Mouse (Mus musculus): ENCODE measurements around the gene Gm21954.

Gm21954 gene

DNA sequence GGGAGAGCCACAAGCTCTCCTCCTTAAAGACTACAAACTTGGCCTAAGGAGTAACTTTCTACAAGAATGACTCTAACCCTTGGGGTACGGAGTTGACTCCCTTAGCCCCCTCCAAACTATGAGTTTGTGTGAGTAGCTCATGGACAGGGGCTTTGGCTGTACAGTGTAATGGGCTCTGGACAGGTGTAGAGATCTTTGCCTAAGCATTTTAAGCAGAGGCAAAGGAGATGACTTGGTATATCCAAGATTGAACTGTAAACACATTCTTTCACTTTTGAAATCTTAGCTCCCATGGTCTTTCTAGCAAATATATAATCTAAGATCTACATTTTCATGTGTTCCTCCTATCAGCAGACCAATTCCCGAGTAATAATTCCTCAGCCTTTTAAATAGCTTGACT is at the start of gene Gm21954:
Gm21954 (minus strand) TSS at position 101 of the 400 bp plus-strand sequence.
- no peak for DNase-seq

DNA sequence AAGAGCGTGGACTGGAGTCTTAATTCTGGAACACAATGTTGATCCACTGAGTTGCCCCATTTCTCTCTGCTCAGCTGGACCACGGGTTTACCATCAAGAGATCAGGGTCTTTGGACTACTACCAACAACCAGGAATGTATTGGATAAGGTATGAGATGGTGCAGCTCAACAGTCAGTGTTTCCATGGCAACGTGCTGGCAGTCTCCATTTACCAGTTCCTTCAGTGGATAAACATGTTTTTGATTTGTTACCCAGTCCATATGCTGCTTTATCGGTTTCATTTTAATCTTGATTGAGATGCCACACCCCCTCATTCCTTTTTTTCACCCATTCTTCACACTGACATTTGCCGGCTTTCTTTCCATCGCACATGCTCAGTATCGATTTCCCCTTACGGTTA is 49.8 kb upstream of the Gm21954 start:
- no peak for DNase-seq

DNA sequence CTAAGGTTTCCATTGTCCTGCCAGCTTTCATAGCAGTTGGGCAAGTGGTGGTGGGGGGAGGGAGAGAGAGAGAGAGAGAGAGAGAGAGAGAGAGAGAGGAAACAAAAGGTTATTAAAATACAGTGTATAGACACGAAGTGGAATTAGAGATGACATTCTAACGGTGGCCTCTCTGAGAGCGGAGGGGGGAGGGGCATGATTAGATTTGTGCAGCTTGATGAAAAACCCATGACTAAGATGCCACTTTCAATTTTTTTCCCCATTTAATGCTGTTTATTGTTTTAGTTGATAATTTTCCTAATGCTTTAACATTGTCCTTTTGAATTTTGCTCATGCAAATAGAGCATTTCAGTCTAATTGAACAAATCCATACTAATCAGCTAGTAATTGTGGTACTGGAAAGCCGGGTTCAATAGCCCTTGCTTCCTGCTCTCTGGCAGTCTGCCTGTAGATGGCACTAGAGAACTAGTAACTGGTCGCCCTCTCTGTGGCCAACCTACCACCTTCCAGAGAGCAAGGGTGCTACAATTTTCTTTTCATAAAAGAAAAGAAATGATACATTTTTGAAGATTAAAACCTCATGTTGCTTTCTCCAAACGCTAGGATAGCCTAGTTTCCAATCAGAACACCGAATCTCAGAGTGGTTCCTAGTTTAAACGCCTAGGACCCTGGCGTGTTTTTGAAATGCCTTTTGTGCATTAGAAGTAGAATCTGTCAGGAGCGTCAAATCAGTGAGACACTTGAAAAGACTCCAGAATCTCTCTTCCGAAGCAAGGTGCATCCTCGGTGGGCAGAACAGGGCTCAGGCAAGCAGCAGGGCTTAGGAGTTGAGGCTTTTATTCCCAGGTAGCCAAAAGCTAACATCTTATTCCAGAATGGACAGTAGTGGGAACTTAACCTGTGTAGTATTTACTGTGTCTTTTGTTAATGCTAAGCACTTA is 48.5 kb upstream of the Gm21954 start:
- peak; percentile 77 for DNase-seq

DNA sequence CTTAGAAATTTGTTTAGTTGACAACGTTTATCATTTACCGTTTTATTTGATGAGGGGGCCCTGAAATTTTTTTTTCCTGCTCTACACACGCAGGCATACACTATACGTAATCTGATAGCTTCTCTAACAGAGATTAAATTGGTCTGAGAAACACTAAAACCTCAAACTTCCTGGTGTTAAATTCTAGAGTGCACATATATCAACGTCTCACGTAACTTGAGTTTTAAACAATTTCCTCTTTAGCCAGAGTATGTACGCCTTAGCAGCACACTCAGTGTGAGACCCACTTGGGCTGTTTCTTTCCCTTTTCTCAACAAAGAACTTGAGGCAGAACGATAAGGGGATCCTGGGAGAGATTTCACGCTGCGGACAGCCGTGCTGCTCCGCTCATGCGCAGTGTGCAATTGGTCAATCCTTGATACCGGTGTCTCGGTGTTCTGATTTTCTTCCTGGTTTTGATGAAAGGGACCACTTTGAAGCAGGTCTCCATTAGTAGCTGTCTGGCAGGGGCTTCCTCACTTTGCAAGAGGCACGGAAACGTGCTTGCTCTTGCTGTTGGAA is 45.5 kb upstream of the Gm21954 start:
- no peak for DNase-seq

DNA sequence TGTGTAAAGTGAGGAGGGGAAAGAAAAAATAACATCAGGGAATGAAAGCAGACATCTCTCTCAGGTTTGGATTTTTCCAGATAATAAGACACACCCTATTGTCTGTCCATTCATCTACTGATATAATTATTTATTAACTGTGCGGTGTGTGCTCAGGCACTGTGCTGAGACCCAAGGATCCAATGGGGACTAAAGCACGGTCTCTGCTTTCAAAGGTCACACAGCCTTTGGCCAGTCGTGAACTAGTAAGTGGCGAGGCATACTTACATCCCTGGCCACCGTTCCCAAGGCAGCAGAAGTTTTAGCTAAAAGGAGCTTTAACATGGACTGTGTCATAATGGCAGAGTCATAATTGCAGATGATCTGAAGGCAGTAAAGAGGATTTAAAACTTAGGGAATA is 44.0 kb upstream of the Gm21954 start:
- DNase-seq, result no peak

DNA sequence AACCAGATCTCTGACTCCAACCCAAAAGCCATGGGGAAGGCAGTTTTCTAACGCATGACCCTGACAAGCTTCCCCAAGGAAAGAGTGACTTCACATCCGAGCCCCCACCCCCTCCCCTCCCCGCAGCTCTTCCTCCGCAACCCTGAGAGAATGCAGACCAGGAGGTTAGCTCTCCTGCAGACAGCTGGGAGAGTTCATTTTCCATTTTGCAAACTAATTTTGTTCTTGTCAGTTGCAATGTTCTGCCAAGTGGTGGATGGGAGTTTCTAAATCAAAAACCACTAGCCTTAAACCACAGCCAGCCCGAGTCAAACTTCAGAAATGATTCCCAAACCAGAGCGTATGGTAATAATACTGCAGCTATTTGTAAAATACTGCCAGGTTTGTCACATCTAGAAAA is 39.6 kb upstream of the Gm21954 start:
- no peak for DNase-seq

DNA sequence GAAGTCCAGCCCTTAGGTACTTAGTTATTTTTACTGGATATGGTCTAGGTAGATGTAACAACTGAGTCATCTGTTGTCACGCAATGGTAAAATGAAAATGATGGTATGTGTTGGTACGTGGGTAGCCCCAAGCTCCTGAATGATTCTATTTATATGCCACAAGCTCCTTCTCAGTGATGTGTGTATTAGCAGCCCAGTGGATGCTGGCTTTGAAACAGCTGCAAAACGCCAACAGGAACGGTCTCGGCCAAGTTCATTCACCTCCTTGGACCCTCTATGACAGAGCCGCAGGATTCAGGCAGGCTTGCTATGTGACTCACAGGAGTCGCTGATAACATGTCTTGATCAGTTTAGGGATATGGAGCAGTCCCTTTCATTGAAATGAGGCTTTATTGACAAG is 38.2 kb upstream of the Gm21954 start:
- no peak for DNase-seq

DNA sequence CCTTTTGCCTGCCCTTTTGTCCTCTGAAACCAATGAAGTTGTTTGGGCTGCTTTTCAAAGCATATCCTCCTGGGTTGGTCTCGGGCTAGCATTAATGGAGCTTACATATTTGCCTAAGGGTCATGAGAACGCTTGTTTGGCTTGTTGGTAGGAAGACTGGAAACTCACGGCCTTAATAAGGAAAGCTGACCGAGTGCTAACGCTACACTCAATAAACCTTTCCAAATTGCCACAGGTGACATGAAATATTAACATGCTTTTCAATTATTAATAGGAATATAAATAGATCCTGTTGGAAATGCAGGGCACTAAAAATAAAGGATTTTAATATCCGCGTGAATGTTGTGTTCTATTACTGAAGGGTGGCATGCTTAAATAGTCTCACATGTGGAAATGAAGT is 27.3 kb upstream of the Gm21954 start:
- DNase-seq, result no peak

DNA sequence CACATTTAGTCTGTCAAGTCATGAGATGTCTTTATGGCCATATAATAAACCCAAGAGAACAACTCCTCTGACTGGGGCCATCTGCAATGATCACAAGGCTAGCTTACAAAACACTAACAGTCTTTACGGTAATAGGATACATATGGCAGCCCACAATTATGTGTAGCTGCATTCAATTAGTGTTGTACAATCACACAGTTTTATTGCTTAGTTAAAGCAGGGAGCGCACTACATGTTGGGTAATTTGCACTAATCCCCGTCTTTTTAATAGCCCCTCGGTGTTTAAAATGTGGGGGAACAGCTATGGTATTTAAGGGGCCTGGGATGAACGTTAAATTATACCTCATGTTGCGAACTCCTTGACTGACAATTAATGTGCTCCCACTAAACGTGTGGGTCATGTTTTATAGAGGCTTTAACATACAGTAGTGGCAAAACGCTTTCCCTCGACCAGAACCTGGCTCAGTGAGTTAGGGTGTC is 24.5 kb upstream of the Gm21954 start:
- no peak for DNase-seq

DNA sequence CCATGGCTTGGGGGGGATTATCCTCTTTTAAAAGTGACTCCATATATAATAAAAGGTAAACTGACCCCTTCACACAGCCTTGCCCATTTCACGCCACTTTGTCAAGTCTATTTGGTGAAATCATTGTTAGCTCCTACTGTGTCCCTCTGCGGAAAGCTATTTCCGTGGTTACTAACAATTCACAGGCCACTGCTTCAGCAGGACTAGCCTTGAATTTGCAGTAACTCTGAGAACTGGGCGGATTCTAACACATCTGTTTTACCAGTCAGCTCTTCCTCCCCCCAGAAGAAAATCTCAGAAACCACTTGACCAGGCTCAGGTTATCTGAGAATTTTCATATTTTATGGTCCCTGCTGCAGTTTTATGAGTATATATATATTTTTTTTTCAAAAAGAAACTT is 23.9 kb upstream of the Gm21954 start:
- no peak for DNase-seq

DNA sequence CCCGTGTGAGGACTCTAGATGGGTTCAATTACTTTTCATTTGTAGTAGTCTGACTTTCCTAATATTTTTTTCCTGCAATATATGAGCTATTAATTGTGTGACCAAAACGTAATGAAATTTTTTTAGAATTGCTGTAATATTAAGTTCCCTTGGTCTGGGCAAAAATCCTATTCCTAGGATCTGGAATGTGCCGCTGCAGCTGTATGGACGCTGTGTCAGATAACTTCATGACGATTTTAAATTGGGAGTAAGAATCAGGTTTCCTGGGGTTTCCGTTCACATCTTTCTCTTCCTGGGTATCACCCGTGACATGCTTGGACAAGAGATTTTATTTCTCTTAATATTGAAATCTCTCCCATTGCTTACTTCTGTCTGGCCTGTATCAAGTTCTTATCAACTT is 23.2 kb upstream of the Gm21954 start:
- DNase-seq, result no peak

DNA sequence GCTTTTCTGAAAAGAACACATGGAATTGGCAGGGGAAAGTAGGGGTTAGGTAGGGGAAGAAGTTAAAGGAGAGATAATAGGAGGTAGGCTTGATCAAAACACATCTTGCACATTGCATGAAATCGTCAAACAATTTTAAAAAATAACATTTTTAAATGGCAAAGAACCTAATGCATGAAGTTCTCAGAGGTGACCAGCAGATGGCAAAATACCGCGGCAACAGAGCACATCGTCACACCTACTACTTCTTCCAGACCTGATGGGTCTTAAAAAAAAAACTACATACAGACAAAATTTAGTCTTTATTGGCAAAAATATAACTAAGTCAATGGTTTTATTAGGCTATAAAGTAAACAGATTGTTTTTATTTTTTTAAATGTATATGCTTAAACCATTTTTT is 22.3 kb upstream of the Gm21954 start:
- no peak for DNase-seq

DNA sequence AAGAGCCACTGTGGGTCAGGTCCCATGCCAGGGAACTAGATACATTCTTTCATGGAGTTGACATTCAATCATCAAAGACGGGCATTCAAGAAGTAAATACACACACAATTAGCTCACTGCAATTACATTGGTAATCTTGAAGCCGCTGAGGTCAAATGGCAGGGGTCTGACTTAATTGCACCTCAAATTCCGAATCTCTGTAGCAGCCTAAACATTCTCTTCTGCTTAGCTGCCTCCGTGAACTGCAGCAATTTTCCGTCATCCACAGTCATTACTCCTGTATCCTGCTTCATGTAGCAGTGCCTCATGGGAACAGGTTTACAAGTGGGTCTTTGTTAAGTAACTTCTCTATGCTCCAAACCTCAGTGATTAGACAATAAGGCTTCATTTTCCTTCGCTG is 20.0 kb upstream of the Gm21954 start:
- DNase-seq, result no peak

DNA sequence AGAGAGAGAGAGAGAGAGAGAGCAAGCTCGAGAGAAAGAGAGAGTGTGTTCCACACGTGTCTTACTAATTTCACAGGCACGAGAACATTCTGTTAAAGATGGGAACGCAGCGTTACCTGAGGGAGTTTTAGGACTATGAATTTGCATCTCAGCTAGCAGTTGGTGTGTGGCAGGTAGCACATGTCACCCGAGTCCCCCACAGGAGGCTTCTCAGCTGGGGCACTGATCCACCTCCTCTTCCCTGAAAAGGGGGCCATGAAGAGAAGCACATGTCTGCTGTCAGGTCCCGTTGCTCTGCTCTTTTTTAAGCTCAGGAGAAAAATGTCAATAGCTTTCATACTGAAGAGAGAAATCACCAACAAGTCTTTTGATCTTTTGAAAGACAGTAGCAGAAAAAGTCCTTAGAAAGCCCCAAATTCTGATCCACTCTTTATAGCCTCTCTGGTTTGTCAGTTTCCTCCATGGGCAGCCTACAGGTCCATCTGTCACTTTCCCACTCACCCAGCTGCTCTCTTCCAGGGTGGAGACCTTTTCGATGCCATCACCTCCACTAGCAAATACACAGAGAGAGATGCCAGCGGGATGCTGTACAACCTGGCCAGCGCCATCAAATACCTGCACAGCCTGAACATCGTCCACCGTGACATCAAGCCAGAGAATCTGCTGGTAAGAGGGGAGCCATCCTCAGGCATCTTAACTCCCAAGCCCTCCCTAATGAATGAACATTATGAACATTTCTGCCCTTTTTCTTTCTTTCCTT is 17.4 kb upstream of the Gm21954 start:
- no peak for DNase-seq

DNA sequence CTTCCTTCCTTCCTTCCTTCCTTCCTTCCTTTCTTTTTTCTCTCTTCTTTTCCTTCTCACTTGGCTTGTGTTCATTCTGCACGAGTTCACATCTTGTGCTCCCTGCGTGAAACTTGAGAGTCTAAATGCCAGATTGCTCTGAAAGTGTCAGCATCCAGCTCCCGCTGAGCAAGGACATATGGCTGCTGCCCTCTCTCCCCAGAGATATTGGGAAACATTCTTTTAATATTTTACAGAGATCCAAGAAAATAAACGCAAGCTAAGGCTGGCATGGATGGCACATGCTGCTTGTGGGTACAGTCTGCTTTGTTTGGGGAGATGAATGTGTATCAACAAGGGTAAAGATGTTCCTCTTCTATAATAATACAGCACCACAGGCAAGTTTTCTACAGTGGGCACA is 11.3 kb upstream of the Gm21954 start:
- DNase-seq, result no peak

DNA sequence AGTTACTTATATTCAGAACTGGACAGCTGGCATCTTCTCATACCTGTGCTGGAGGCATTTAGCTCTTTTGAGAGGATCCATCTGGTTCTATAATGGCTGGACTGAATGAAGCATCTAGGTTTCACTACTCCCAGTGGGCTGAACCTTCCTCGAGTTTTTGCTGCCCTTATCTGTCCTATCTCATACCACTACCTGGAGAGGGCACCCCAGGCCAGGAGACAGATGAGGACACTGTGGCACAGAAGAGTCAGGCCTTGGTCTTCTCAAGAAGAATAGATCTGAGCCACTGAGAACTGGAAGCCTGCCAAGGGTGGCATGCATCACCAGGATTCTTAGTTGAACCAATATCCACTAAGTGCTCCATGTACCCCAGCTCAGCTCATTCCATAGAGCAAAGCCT is 9.1 kb upstream of the Gm21954 start:
- DNase-seq, result no peak

DNA sequence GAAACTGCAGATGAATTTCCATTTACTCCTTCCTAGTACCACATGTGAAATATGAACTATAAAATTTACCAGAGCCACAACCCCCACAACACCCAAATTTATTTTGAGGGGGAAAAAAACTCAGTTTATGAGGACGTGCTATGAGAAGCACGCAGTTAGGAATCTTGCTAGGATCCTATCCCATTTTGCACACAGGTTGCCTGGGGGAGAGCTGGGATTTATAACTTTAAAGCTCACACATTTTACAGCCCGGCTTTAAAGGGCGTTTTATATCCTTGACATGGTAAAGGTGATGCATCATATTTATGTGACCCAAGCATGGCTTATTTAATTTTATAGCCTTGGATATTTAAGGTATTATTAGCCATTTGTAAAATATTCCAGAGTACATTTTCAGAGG is 7.3 kb upstream of the Gm21954 start:
- DNase-seq, result no peak

DNA sequence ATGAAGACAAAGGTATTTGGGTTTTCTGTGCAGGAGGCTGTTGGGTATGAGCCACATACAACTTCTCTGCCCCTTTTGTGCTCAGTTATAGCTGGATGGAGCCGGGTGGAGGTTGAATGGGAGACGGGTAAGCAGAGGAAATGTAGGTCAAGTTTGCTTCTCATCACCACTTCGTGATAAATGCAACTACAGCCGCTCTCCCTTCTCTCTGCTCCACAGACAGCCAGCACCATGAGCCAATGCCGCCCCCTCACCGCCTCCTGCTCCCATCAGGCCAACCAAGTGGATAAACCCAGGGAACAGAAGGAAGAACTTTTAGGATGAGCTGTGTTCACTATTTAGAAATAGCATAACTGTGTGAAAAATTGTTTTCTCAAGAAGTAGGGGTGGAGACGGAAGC is 4.7 kb upstream of the Gm21954 start:
- peak; percentile 93 for DNase-seq

DNA sequence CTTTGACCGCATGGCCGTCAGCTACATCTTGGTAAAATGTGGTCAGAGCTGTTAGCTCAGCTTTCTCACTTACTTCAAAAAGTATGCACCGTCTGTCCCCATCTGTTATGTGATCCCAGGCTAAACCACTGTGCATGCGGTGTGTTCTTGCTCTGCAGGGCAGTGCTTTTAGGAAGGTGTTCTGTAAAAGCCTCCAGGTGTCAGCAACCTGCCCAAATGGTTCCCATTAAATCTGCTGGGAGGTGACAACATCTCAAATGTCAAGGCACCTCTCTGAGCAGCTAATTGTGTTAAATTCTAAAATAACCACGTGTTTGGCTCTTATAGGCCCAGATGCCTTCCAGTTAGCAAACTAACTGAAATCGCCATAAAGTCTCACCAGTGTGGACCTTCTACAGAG is 1.1 kb upstream of the Gm21954 start:
- no peak for DNase-seq

DNA sequence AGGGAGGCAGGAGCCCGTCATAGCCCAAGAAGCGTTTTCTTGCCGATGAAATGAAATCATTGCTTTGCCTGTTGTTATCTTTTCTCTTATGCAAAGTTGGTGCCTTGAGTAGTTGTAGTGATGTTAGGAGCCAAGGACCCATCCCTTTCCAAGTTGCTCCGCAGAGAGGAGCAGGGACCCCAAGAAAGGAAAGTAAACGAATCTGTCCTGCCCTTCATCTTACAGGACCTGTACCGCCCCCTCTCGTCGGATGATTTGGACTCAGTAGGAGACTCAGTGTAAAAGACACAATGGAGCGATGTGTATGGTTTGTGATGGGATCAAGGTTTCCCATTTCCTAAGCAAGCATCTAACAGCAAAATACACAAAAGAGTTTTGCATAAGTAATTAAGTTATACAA is 5.7 kb downstream of the Gm21954 start:
- DNase-seq, result peak; percentile 68

DNA sequence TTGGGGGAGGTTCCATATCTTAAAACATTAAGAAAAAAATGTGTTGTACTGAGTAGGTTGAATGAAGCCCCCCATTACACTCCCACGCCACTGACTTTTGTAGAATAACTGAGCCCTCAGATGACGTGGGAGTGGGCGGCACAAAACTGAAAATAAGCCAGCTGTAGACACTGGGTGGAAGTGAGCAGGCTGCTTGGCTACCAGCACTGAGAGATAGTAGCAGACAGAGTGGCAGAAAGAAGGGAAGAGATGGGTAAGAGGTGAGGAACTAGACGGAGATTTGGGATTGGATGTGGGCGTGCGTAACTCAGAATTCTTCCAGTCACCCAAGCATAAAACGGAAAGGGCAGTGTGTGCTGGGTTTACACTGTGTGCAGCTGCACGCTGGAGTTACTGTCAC is 6.2 kb downstream of the Gm21954 start:
- DNase-seq, result peak; percentile 76

DNA sequence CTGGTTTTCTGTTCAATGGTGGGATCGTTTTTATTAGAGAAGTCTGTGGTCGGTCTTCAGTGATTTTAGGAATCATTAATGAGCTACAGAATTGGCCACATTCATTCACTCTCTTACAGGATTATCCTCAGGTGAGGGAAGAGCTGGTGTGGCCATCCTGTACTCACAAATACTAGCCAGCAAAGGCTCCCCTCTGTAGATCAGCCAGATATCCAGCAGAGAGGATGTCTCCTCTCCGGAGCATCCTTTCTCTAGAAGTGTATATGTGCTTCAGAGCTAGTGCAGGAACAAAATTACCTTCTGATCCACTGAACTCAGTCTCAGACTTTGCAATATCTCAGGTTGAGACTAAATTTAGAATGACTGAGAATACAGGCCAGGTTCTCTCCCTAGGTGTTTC is 7.8 kb downstream of the Gm21954 start:
- DNase-seq, result no peak

DNA sequence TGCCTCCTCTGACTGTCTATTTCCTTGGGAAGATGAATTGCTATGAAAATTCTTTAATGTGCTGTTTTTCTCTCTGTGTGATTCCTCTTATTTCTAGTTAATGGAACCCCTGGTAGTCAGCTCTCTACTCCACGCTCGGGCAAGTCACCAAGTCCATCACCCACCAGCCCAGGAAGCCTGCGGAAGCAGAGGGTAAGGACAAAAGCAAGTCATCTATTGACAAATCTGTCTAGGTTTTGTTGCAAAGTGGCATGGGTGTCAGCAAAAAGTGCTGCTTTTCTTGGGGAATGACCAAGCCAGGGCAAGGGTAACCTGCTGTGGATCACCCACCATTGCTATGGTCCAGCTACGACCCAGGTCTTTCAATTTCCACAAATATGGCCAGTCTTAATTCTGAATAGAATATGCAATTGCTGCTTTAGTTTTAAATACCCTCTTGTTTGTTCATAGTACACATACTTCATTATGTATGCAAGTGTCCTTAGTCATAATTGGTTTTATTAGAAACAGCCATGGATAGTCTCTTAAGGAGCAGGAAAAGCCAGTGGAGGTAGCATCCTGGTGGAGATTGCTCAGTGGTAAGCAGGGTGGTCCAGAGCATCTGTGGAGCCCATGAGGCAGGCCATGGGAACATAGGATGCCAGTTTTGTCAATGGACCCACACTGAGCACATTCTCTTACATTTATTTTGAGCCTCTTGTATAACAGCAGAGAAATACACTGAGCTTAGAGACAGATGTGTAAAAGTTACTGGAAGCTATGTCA is 8.9 kb downstream of the Gm21954 start:
- no peak for DNase-seq
